In genomic region chr2:73278131-73278854, GRCm38 (mm10) we compare ENCODE assay signal across 8 mouse cellular contexts. TPM values are rescaled to one million over a fixed set of nuclear protein-coding genes. Genes with fewer than 3 reads are reported as not detected.
A peak's percentile ranks its signal among the peaks of the same experiment; 100 is the strongest.
DNase-seq lines count a peak whose midpoint lies in the region; ATAC-seq and TF ChIP-seq lines count a peak whose summit lies in the region.

No protein-coding gene starts in this region.

- no peaks in the 10 kb centered on the region for H3K4me1 ChIP-seq in MEL (ENCODE audit: control insufficient read depth in 1 of 2, insufficient read depth in 2 of 2, low read length in 2 of 2)
- no peaks in the 10 kb centered on the region for H3K4me1 ChIP-seq in cerebellum, adult 2 months (ENCODE audit: control insufficient read depth, insufficient read depth, low read length)
- 0 out of 2 replicates have a peak, but pooled peaks cover 5% of the 10 kb centered on the region for H3K4me1 ChIP-seq in forebrain, postnatal 0 days (ENCODE audit: insufficient read depth)
- peaks cover 49% of the 10 kb centered on the region for H3K4me1 ChIP-seq in lung, embryonic 15.5 days

- peak; percentile 87 for DNase-seq in MEL (ENCODE audit: low read depth, low spot score)
- peak; percentile 79 to 84 for DNase-seq in cerebellum, adult 2 months
- peak; percentile 97 for DNase-seq in forebrain, postnatal 0 days
- DNase-seq in layer of hippocampus, adult 8-10 months (ENCODE audit: low spot score in 2 of 2) = peak; percentile 75 to 81
- DNase-seq in ovary, postnatal 10 days (ENCODE audit: low spot score) = peak; percentile 54
- peak; percentile 76 to 93 for DNase-seq in thymus, postnatal 10 days (ENCODE audit: low spot score in 2 of 2)

- no peaks in the 10 kb centered on the region for H3K79me2 ChIP-seq in MEL (ENCODE audit: control insufficient read depth, insufficient read depth, low read length, poor library complexity)

- H3K9ac ChIP-seq in MEL (ENCODE audit: control insufficient read depth, low read depth, low read length, poor library complexity, severe bottlenecking) = peak overlapping the region; percentile 74
- peak overlapping the region; percentile 59 for H3K9ac ChIP-seq in forebrain, postnatal 0 days
- no peak overlapping the region for H3K9ac ChIP-seq in lung, embryonic 15.5 days

- peak overlapping the region; percentile 86 to 89 for H3K4me3 ChIP-seq in MEL (ENCODE audit: control insufficient read depth in 1 of 2, insufficient read depth in 1 of 2, low read depth in 2 of 2, low read length in 2 of 2)
- no peak overlapping the region for H3K4me3 ChIP-seq in cerebellum, adult 2 months (replicated peaks; ENCODE audit: insufficient read depth, low read depth, low read length)
- H3K4me3 ChIP-seq in forebrain, postnatal 0 days (ENCODE audit: low read depth, low read length) = peak overlapping the region; percentile 33
- peak overlapping the region; percentile 3; the same call in 1 of the 2 replicates for H3K4me3 ChIP-seq in lung, embryonic 15.5 days

- no peak for TF ChIP-seq EP300 in MEL (IDR thresholded peaks at IDR 0.05; ENCODE audit: low read depth in 1 of 2, low read length in 2 of 2)

- peak overlapping the region; percentile 46 for H3K4me2 ChIP-seq in forebrain, postnatal 0 days (ENCODE audit: low read depth)
- H3K4me2 ChIP-seq in lung, embryonic 15.5 days = peak overlapping the region; percentile 28

- H3K36me3 ChIP-seq in MEL (ENCODE audit: control insufficient read depth in 1 of 2, insufficient read depth in 2 of 2, low read length in 2 of 2) = 0 out of 4 replicates have a peak, but pooled peaks cover 0 to 2% of the 10 kb centered on the region in 2 experiments
- H3K36me3 ChIP-seq in forebrain, postnatal 0 days (ENCODE audit: insufficient read depth) = peaks cover 4% of the 10 kb centered on the region; the same call in 1 of the 2 replicates
- H3K36me3 ChIP-seq in lung, embryonic 15.5 days = no peaks in the 10 kb centered on the region

- peak; percentile 93 for TF ChIP-seq RAD21 in MEL (IDR thresholded peaks at IDR 0.05; ENCODE audit: low read depth, low read length)

- no peak overlapping the region; the same call in 1 of the 2 replicates for H3K27ac ChIP-seq in MEL (ENCODE audit: control insufficient read depth, low read depth, low read length)
- H3K27ac ChIP-seq in cerebellum, adult 2 months (ENCODE audit: insufficient read depth, low read length) = no peak overlapping the region
- peak overlapping the region; percentile 84 for H3K27ac ChIP-seq in forebrain, postnatal 0 days (ENCODE audit: low read depth, low read length)
- H3K27ac ChIP-seq in lung, embryonic 15.5 days = no peak overlapping the region

- peak; percentile 56 to 86 (median 84) for TF ChIP-seq CTCF in MEL (IDR thresholded peaks at IDR 0.05 in 2 of 3, conservative IDR thresholded peaks at IDR 0.05 in 1 of 3; ENCODE audit: control insufficient read depth in 1 of 3, insufficient read depth in 1 of 3, low read depth in 2 of 3, low read length in 3 of 3, poor library complexity in 1 of 3, severe bottlenecking in 1 of 3)
- TF ChIP-seq CTCF in cerebellum, adult 2 months (IDR thresholded peaks at IDR 0.05; ENCODE audit: borderline replicate concordance, insufficient read depth, low read depth, low read length) = peak; percentile 92
- peak; percentile 95 for TF ChIP-seq CTCF in forebrain, postnatal 0 days (IDR thresholded peaks at IDR 0.05; ENCODE audit: low read depth)

- TF ChIP-seq POLR2A in MEL (IDR thresholded peaks at IDR 0.05; ENCODE audit: control insufficient read depth in 1 of 2, insufficient read depth in 1 of 2, low read depth in 1 of 2, low read length in 2 of 2, poor library complexity in 1 of 2) = no peak
- no peak for TF ChIP-seq POLR2A in cerebellum, adult 2 months (IDR thresholded peaks at IDR 0.05; ENCODE audit: borderline replicate concordance, insufficient read depth, low read length)

- peak; percentile 85 for ATAC-seq in forebrain, postnatal 0 days
- ATAC-seq in hematopoietic stem cell, adult 5-6 weeks (replicated peaks in 1 of 2; ENCODE audit: insufficient read depth in 1 of 2, low FRiP score in 2 of 2, low TSS enrichment in 1 of 2, low read depth in 1 of 2, poor library complexity in 2 of 2, severe bottlenecking in 2 of 2) = peak; percentile 73 to 81
- peak; percentile 73; the same call in 1 of the 2 replicates for ATAC-seq in lung, embryonic 15.5 days (ENCODE audit: borderline replicate concordance, extremely low read depth, low FRiP score, low TSS enrichment)

- H3K27me3 ChIP-seq in MEL (ENCODE audit: control insufficient read depth in 1 of 2, insufficient read depth in 2 of 2, low read length in 2 of 2) = no peaks in the 10 kb centered on the region
- peaks cover 25% of the 10 kb centered on the region; the same call in 1 of the 2 replicates for H3K27me3 ChIP-seq in cerebellum, adult 2 months (ENCODE audit: control insufficient read depth, insufficient read depth, low read length)
- peaks cover 15% of the 10 kb centered on the region for H3K27me3 ChIP-seq in forebrain, postnatal 0 days (ENCODE audit: insufficient read depth, low read length)
- peaks cover 78% of the 10 kb centered on the region for H3K27me3 ChIP-seq in lung, embryonic 15.5 days

- no peaks in the 10 kb centered on the region for H3K9me3 ChIP-seq in MEL (replicated peaks; ENCODE audit: insufficient read depth, low read length)
- H3K9me3 ChIP-seq in forebrain, postnatal 0 days (ENCODE audit: low read length) = no peaks in the 10 kb centered on the region
- H3K9me3 ChIP-seq in lung, embryonic 15.5 days = no peaks in the 10 kb centered on the region

- 3% methylated on average over 20 of the region's 20 CpGs for WGBS in cerebellum, adult 2 months
- 2% methylated on average over 20 of the region's 20 CpGs for WGBS in forebrain, postnatal 0 days
- 1% methylated on average over 20 of the region's 20 CpGs for WGBS in lung, embryonic 15.5 days

TF ChIP-seq in MEL, 35 proteins besides CTCF, POLR2A, EP300 and RAD21 (continues in another document):
- TF ChIP-seq ZNF384 (IDR thresholded peaks at IDR 0.05; ENCODE audit: low read depth, low read length) (peak; percentile 63), GABPA (IDR thresholded peaks at IDR 0.05; ENCODE audit: low read depth, low read length) (no peak), HCFC1 (IDR thresholded peaks at IDR 0.05; ENCODE audit: low read depth, low read length) (no peak), SMC3 (IDR thresholded peaks at IDR 0.05; ENCODE audit: low read depth, low read length) (peak; percentile 75), TBP (IDR thresholded peaks at IDR 0.05; ENCODE audit: low read depth, low read length) (no peak), ETS1 (IDR thresholded peaks at IDR 0.05; ENCODE audit: low read depth, low read length) (no peak), SIN3A (IDR thresholded peaks at IDR 0.05; ENCODE audit: low read length) (peak; percentile 62), ZC3H11A (IDR thresholded peaks at IDR 0.05; ENCODE audit: low read depth, low read length) (peak; percentile 77), MYC (IDR thresholded peaks at IDR 0.05; ENCODE audit: low read depth, low read length) (no peak), MXI1 (IDR thresholded peaks at IDR 0.05; ENCODE audit: low read depth, low read length) (no peak; the same call in 1 of the 2 replicates), POLR2AphosphoS2 (IDR thresholded peaks at IDR 0.05; ENCODE audit: low read length) (no peak)

RNA-seq across cellular contexts. Expression of gene Sp9, which starts 6.6 kb away (rescaled TPM):
- 0.39 TPM in 1 of 2 replicates, not detected in the other for total RNA-seq in MEL (2012; rRNA removed)
- under 1 TPM in 1 of 2 experiments, not detected in 1; 0.03 TPM for polyA plus RNA-seq in MEL (2012; ENCODE audit: insufficient read depth in 1 of 2, insufficient read length in 2 of 2, low read depth in 1 of 2, low replicate concordance in 2 of 2, missing spikeins in 1 of 2)
- polyA plus RNA-seq in cerebellum, adult 2 months (2012; rRNA removed) = 0.06 and 0.07 TPM in 2 replicates
- total RNA-seq in forebrain, postnatal 0 days (2014; rRNA removed) = 12.8 and 18.1 TPM in 2 replicates
- 7.7 and 9.8 TPM in 2 replicates for polyA plus RNA-seq in forebrain, postnatal 0 days (2015; fragmentation: Nextera tagmentation; extraction: Ambion mirVana)
- total RNA-seq in hematopoietic stem cell, adult 5-6 weeks (2017) = not detected in 2 replicates
- 1 to 10 TPM; 3.1 to 3.4 (median 3.1) TPM for total RNA-seq in layer of hippocampus, adult 8-10 months (2022)
- polyA plus RNA-seq in lung, embryonic 15.5 days (2015; fragmentation: Nextera tagmentation; extraction: Ambion mirVana) = not detected in 2 replicates

RNA-seq across cellular contexts. Expression of gene Scrn3, which starts 34.1 kb away (rescaled TPM):
- total RNA-seq in MEL (2012; rRNA removed) = 3.0 and 3.2 TPM in 2 replicates
- polyA plus RNA-seq in MEL (2012; ENCODE audit: insufficient read depth in 1 of 2, insufficient read length in 2 of 2, low read depth in 1 of 2, low replicate concordance in 2 of 2, missing spikeins in 1 of 2) = 1 to 10 TPM in 1 of 2 experiments, not detected in 1; 7.7 TPM
- 31.3 and 31.7 TPM in 2 replicates for polyA plus RNA-seq in cerebellum, adult 2 months (2012; rRNA removed)
- 5.1 and 6.8 TPM in 2 replicates for total RNA-seq in forebrain, postnatal 0 days (2014; rRNA removed)
- polyA plus RNA-seq in forebrain, postnatal 0 days (2015; fragmentation: Nextera tagmentation; extraction: Ambion mirVana) = 4.5 and 5.3 TPM in 2 replicates
- 8.5 and 20.6 TPM in 2 replicates for total RNA-seq in hematopoietic stem cell, adult 5-6 weeks (2017)
- total RNA-seq in layer of hippocampus, adult 8-10 months (2022) = 10 to 100 TPM; 23.6 to 30.7 (median 26.9) TPM
- 18.1 and 21.1 TPM in 2 replicates for polyA plus RNA-seq in lung, embryonic 15.5 days (2015; fragmentation: Nextera tagmentation; extraction: Ambion mirVana)

RNA-seq across cellular contexts. Expression of gene Cir1, which starts 34.2 kb away (rescaled TPM):
- 3.4 TPM in 2 replicates for total RNA-seq in MEL (2012; rRNA removed)
- 1 to 10 TPM in 1 of 2 experiments, not detected in 1; 7.7 TPM for polyA plus RNA-seq in MEL (2012; ENCODE audit: insufficient read depth in 1 of 2, insufficient read length in 2 of 2, low read depth in 1 of 2, low replicate concordance in 2 of 2, missing spikeins in 1 of 2)
- 29.2 TPM in 2 replicates for polyA plus RNA-seq in cerebellum, adult 2 months (2012; rRNA removed)
- total RNA-seq in forebrain, postnatal 0 days (2014; rRNA removed) = 9.5 and 10.6 TPM in 2 replicates
- 29.3 and 30.3 TPM in 2 replicates for polyA plus RNA-seq in forebrain, postnatal 0 days (2015; fragmentation: Nextera tagmentation; extraction: Ambion mirVana)
- 30.0 and 39.5 TPM in 2 replicates for total RNA-seq in hematopoietic stem cell, adult 5-6 weeks (2017)
- 10 to 100 TPM; 26.6 to 32.4 (median 30.2) TPM for total RNA-seq in layer of hippocampus, adult 8-10 months (2022)
- 24.5 and 25.7 TPM in 2 replicates for polyA plus RNA-seq in lung, embryonic 15.5 days (2015; fragmentation: Nextera tagmentation; extraction: Ambion mirVana)

RNA-seq across cellular contexts. Expression of gene Ola1, which starts 59.6 kb away (rescaled TPM):
- 69.7 and 75.8 TPM in 2 replicates for total RNA-seq in MEL (2012; rRNA removed)
- 10 to 100 TPM in 1 of 2 experiments, not detected in 1; 86.0 TPM for polyA plus RNA-seq in MEL (2012; ENCODE audit: insufficient read depth in 1 of 2, insufficient read length in 2 of 2, low read depth in 1 of 2, low replicate concordance in 2 of 2, missing spikeins in 1 of 2)
- 59.7 and 61.3 TPM in 2 replicates for polyA plus RNA-seq in cerebellum, adult 2 months (2012; rRNA removed)
- 68.4 and 78.9 TPM in 2 replicates for total RNA-seq in forebrain, postnatal 0 days (2014; rRNA removed)
- 87.4 and 97.2 TPM in 2 replicates for polyA plus RNA-seq in forebrain, postnatal 0 days (2015; fragmentation: Nextera tagmentation; extraction: Ambion mirVana)
- total RNA-seq in hematopoietic stem cell, adult 5-6 weeks (2017) = 92.2 and 115 TPM in 2 replicates
- 100 to 1,000 TPM; 109 to 114 (median 110) TPM for total RNA-seq in layer of hippocampus, adult 8-10 months (2022)
- polyA plus RNA-seq in lung, embryonic 15.5 days (2015; fragmentation: Nextera tagmentation; extraction: Ambion mirVana) = 75.0 and 80.1 TPM in 2 replicates
